Mouse (Mus musculus): ENCODE results near the gene Slx4ip. TPM values are rescaled to one million over a fixed set of nuclear protein-coding genes. Genes with fewer than 3 reads are reported as not detected.
A peak's percentile ranks its signal among the peaks of the same experiment; 100 is the strongest.

The Slx4ip gene
- polyA plus RNA-seq, 1 experiment from 2014 or later: 4.0 TPM

DNA sequence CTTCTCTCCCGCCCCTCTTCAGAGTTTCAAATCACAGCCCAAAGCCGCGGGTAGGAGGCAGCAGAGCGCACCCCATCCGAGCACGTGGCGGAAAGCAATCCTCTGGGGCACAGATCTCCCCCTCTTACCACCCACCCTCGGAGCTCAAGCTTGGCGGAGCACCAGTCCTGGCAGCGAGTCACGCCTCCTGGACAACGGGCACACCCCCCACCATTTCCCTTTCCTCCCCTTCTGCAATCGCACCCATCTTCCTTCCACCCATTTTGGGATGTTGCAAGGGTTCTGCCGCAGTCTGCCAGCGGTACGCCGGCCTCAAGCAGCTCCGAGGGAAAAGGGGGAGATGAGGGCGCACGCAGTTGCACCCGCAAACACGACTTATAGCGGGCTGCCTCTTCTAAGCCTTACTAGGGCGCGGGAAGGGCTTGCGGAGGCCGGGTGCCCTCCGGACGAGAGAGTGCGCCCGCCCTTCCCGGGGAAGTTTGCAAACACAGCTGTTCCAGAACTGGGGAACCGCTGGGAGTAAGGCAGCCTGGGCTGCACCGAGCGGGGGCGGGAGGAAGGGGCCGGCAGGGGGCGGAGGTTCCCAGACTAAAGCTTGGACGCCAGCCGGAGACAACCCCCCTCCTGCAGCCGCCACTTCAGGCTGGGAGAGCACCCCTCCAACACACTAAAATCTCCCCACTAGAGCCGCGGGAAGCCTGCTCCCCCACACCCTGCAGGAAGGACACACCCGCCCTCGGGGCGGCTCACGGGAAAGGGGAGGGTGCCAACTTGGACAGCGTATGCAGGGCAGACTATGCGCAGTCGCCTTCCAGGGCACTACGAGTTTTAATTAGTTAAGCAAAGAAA lies 223.5 kb downstream of the Slx4ip start:
- Histone ChIP-seq H3K79me2 (ENCODE audit: inconsistent target) (peaks cover 6% of the 10 kb centered on the region; the same call in 1 of the 2 replicates), H3K4me3 (ENCODE audit: inconsistent target) (peak overlapping the region; percentile 68), H3K36me3 (ENCODE audit: inconsistent target) (no peaks in the 10 kb centered on the region), H3K27ac (peak overlapping the region; percentile 17; the same call in 1 of the 2 replicates)
- under 1% methylated on average over 51 of the region's 51 CpGs for WGBS (ENCODE audit: missing documents)

DNA sequence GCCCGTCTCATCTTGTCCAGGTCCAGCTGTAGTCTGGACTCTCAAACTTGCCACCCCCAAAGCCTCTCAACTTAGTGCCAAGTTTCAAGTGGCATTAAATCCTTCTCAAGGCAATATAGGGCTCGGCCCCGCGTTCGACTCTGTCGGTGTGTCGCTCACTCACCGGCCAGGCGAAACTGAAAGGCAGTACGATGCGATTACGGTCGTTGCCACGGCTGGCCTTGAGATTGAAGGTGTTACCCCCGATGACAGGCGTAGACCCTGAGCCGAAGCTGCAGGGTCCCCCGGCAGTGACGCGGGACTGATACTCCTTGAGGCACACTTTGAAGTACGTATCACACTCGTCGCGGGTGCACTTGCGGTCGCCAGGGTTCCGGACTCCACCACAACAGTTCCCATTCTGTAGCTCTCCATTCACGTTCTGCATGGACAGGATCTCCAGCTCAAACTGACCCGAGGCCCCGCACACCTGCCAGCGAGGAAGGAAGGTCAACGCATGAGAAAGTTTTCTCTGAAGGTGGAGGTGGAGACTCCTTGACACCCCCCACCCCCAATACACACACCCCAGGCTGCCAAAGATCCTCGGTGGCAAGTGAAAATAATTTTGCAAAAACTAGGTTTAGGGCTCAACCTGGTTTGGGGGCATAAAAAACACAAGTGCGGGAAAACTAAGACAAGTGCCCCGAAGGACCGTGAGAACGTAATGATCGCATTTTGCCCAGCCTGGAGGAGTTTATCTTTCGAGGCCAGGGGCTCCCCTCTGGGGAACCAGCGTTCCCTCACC lies 224.4 kb downstream of the Slx4ip start:
- whole genome bisulfite sequencing (ENCODE audit: missing documents): 1% methylated on average over 40 of the region's 40 CpGs
- H3K4me3 ChIP-seq (ENCODE audit: inconsistent target): peak overlapping the region; percentile 68
- peak overlapping the region; percentile 17; the same call in 1 of the 2 replicates for H3K27ac ChIP-seq
- no peaks in the 10 kb centered on the region for H3K36me3 ChIP-seq (ENCODE audit: inconsistent target)
- H3K79me2 ChIP-seq (ENCODE audit: inconsistent target): peaks cover 6% of the 10 kb centered on the region; the same call in 1 of the 2 replicates

DNA sequence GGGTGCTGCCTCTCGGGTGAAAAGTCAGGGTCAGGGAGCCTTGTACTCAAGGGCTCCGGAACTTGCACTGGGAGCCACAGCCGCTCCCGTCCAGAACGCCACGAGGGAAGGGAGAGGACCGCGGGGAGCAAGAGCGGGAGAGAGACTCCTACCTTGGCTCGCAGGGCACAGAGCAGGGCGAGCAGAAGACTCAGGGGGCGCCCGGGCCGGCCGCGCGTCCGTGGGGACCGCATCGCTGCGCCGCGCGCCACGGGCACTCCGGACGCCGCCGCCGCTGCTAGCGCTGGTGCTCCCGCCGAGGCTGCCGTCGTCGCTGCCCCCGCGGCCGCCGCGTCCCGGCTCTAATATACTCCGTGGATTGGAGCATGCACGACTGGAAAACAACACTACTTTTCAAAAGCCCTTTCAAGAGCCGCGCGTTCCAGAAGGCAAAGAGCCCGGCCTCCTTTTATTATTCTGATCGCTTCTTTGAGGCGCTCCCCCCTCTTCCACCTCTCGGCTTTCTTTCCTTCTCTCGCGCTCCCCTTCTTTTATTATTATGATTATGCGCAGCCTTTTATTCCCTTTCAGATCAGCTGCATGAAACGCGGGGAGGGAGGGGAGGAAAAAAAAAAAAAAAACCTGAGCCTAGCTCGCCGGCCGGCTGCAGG lies 225.1 kb downstream of the Slx4ip start, which contains the start of gene Jag1:
Gene Jag1, minus strand, starts transcription at position 620 of the 650 bp plus-strand sequence.
- WGBS (ENCODE audit: missing documents): 1% methylated on average over 54 of the region's 59 CpGs
- Histone ChIP-seq H3K36me3 (ENCODE audit: inconsistent target) (no peaks in the 10 kb centered on the region), H3K79me2 (ENCODE audit: inconsistent target) (peaks cover 6% of the 10 kb centered on the region; the same call in 1 of the 2 replicates), H3K27ac (no peak within 1 kb of the TSS), H3K4me3 (ENCODE audit: inconsistent target) (peak within 1 kb of the TSS; percentile 68)

DNA sequence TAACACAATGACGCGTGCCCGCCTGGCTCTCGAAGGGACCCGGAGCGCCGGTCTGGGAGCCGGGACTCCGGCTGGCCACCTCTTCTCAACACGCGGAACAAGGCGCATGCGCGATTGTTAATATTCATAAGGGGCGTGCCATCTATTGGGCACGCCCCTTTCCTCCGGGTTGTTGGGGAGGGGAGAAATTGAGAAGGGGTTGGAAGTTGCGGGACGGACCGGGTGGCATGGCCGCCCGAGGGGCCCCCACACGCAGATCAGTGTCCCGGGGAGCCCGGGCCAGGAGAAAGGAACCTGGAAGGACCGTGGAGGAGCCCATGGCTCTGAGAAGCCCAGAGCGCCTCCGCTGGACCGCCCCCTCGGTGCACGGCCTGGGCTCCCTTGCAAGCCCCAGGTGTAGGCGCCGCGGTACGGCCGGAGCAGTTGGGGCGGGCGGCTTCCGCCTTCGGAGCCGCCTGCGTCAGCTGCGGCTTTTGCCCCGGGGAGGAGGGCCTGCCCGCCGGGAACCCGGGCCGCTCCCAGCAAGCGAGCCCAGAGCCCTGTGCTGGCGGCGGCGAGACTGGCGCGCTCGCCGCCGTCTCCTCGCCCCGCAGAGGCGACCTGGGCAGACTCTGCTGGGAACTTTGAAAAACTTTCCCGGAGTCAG lies 225.8 kb downstream of the Slx4ip start:
- no peaks in the 10 kb centered on the region for H3K36me3 ChIP-seq (ENCODE audit: inconsistent target)
- peaks cover 6% of the 10 kb centered on the region; the same call in 1 of the 2 replicates for H3K79me2 ChIP-seq (ENCODE audit: inconsistent target)
- H3K4me3 ChIP-seq (ENCODE audit: inconsistent target): peak overlapping the region; percentile 30
- no peak overlapping the region for H3K27ac ChIP-seq
- under 1% methylated on average over 61 of the region's 61 CpGs for WGBS (ENCODE audit: missing documents)

DNA sequence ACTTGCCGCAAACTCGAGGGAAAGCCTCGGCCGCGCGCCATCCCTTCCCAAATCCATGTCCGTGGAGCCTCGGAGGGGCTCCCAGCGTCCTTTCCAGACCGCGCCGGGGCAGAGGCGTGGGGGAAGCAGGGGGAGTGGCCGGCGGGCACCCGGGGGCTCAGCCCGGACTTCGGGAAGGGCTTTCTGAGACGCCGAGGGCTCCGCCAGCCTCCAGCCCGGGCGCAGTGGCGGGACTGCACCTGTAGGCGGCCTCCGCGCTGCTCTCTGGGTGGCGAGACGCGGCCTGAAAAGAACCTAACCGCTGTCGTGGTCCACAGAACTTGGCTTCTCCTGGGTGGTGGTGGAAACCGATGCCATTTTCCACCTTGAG lies 226.3 kb downstream of the Slx4ip start:
- Histone ChIP-seq H3K36me3 (ENCODE audit: inconsistent target) (no peaks in the 10 kb centered on the region), H3K4me3 (ENCODE audit: inconsistent target) (no peak overlapping the region; the same call in 1 of the 2 replicates), H3K79me2 (ENCODE audit: inconsistent target) (peaks cover 2% of the 10 kb centered on the region; the same call in 1 of the 2 replicates), H3K27ac (no peak overlapping the region)
- 2% methylated on average over 33 of the region's 33 CpGs for WGBS (ENCODE audit: missing documents)

Other genes starting within 250 kb of the Slx4ip start
- gene Snap25, start 177.8 kb upstream of the Slx4ip start, polyA plus RNA-seq (2018): not detected in 3 replicates
- 17.0 TPM in 1 of 3 replicates, not detected in the others for gene AL731706.2, start 5.5 kb upstream of the Slx4ip start, polyA plus RNA-seq (2018)
- gene AL731706.1, start 171 bp downstream of the Slx4ip start, polyA plus RNA-seq (2018): 6.9 to 25.4 TPM (median 19.1 TPM) in 3 replicates
- 4.2 to 14.7 TPM (median 6.5 TPM) in 3 replicates for gene Mkks, start 171 bp downstream of the Slx4ip start, polyA plus RNA-seq (2018)
- 0.82 to 8.8 TPM (median 2.2 TPM) in 3 replicates for gene Jag1, start 225.4 kb downstream of the Slx4ip start, polyA plus RNA-seq (2018)

Measured in macrophage (primary cell).